ENCODE assay signal across 21 mouse cellular contexts in the genomic region with DNA sequence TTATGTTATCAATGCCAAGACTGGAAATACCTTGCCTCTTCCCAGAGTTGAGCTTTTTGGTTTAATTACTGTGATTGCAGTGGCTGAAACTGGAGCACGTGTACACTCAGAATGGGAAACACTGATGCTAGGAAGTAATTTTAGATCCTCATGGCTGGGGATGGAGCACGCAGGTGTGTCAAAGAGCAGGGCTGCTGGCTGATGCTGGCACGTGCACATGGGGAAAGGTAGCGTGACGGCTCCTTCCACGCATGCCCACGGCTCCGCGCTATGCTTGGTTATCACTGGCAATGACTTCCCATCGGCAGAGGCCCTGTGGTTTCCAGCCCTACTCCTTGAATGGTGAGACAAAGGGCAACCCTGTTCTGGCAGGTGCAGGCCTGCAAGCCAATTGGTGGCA. TPM values are rescaled to one million over a fixed set of nuclear protein-coding genes. Genes with fewer than 3 reads are reported as not detected.
DNase-seq lines count a peak whose midpoint lies in the region; ATAC-seq and TF ChIP-seq lines count a peak whose summit lies in the region.
"Had no signal": no experiment of that assay in that cellular context is flagged by ENCODE, and none has a peak within 500 bp of the region (broad histone marks: within the 10 kb centered on the region; RNA-seq: fewer than 3 reads in every experiment).

No protein-coding gene starts in this region.

- WGBS in forebrain, embryonic 14.5 days: 83% methylated on average over 10 of the region's 10 CpGs
- WGBS in forebrain, embryonic 12.5 days: 84% methylated on average over 10 of the region's 10 CpGs
- 65% methylated on average over 10 of the region's 10 CpGs for WGBS in forebrain, postnatal 0 days

- no peak overlapping the region for H3K4me2 ChIP-seq in forebrain, embryonic 14.5 days (ENCODE audit: low read length)
- H3K4me2 ChIP-seq in forebrain, embryonic 12.5 days: no peak overlapping the region
- H3K4me2 ChIP-seq in forebrain, postnatal 0 days (ENCODE audit: low read depth): no peak overlapping the region
- H3K4me2 ChIP-seq: limb, embryonic 15.5 days; liver, embryonic 13.5 days had no signal

- ATAC-seq in forebrain, embryonic 14.5 days: 0 out of 2 replicates have a peak, but pooled peaks have one; percentile 11
- no peak for ATAC-seq in forebrain, embryonic 12.5 days (ENCODE audit: low FRiP score)
- ATAC-seq in megakaryocyte, adult 5-6 weeks (ENCODE audit: poor library complexity, severe bottlenecking): no peak
- ATAC-seq in forebrain, postnatal 0 days: peak; percentile 32; the same call in 1 of the 2 replicates
- ATAC-seq: intestine, postnatal 0 days; lung, postnatal 0 days had no signal

- no peak overlapping the region; the same call in 1 of the 2 replicates for H3K27ac ChIP-seq in forebrain, embryonic 14.5 days (ENCODE audit: low read depth, low read length)
- H3K27ac ChIP-seq in forebrain, embryonic 12.5 days: no peak overlapping the region
- H3K27ac ChIP-seq in forebrain, postnatal 0 days (ENCODE audit: low read depth, low read length): peak overlapping the region; percentile 29; the same call in 1 of the 2 replicates
- H3K27ac ChIP-seq: left cerebral cortex, adult 2 months; limb, embryonic 10.5 days; limb, embryonic 15.5 days; liver, embryonic 13.5 days had no signal

- no peaks in the 10 kb centered on the region for H3K27me3 ChIP-seq in forebrain, embryonic 14.5 days (replicated peaks; ENCODE audit: control insufficient read depth, insufficient read depth, low read length)
- no peaks in the 10 kb centered on the region for H3K27me3 ChIP-seq in forebrain, embryonic 12.5 days
- H3K27me3 ChIP-seq in megakaryocyte, embryonic 14.5 days (replicated peaks): no peaks in the 10 kb centered on the region
- no peaks in the 10 kb centered on the region for H3K27me3 ChIP-seq in forebrain, postnatal 0 days (ENCODE audit: insufficient read depth, low read length)
- H3K27me3 ChIP-seq: limb, embryonic 15.5 days; liver, embryonic 13.5 days had no signal

- no peak overlapping the region for H3K4me3 ChIP-seq in forebrain, embryonic 14.5 days (ENCODE audit: low read depth, low read length)
- H3K4me3 ChIP-seq in forebrain, embryonic 12.5 days (replicated peaks): no peak overlapping the region
- peak overlapping the region; percentile 46 for H3K4me3 ChIP-seq in megakaryocyte, embryonic 14.5 days (replicated peaks)
- H3K4me3 ChIP-seq in forebrain, postnatal 0 days (ENCODE audit: low read depth, low read length): no peak overlapping the region
- H3K4me3 ChIP-seq: left cerebral cortex, adult 2 months; limb, embryonic 10.5 days; limb, embryonic 15.5 days; liver, embryonic 13.5 days had no signal

- H3K4me1 ChIP-seq in forebrain, embryonic 14.5 days (ENCODE audit: control insufficient read depth, insufficient read depth, low read length): peaks cover 10% of the 10 kb centered on the region; the same call in 1 of the 2 replicates
- peaks cover 14% of the 10 kb centered on the region; the same call in 1 of the 2 replicates for H3K4me1 ChIP-seq in forebrain, embryonic 12.5 days
- H3K4me1 ChIP-seq in megakaryocyte, embryonic 14.5 days: peaks cover 94% of the 10 kb centered on the region
- peaks cover 8% of the 10 kb centered on the region for H3K4me1 ChIP-seq in forebrain, postnatal 0 days (ENCODE audit: insufficient read depth)

- H3K36me3 ChIP-seq in forebrain, embryonic 14.5 days (ENCODE audit: control insufficient read depth, insufficient read depth, low read length): no peaks in the 10 kb centered on the region
- no peaks in the 10 kb centered on the region for H3K36me3 ChIP-seq in forebrain, embryonic 12.5 days (replicated peaks)
- peaks cover 3% of the 10 kb centered on the region for H3K36me3 ChIP-seq in megakaryocyte, embryonic 14.5 days (replicated peaks; ENCODE audit: low read length)
- no peaks in the 10 kb centered on the region for H3K36me3 ChIP-seq in forebrain, postnatal 0 days (ENCODE audit: insufficient read depth)
- H3K36me3 ChIP-seq: limb, embryonic 10.5 days; limb, embryonic 15.5 days; liver, embryonic 13.5 days had no signal

- DNase-seq in forebrain, embryonic 14.5 days (ENCODE audit: low spot score): no peak
- peak; percentile 56 for DNase-seq in brain, adult 2 months (ENCODE audit: low read depth, low spot score)
- no peak for DNase-seq in forebrain, postnatal 0 days
- DNase-seq in gastrocnemius, postnatal 25 days: no peak
- DNase-seq: adrenal gland, postnatal 14 days; cerebellum, adult 18-20 months; heart, postnatal 14 days; kidney, adult 9 months; kidney, postnatal 10 days; liver, embryonic 13.5 days; lung, adult 18-20 months; lung, postnatal 4 days; midbrain, embryonic 14.5 days had no signal

- no peaks in the 10 kb centered on the region for H3K9me3 ChIP-seq in forebrain, embryonic 14.5 days (replicated peaks; ENCODE audit: control insufficient read depth, low read length)
- no peaks in the 10 kb centered on the region for H3K9me3 ChIP-seq in forebrain, embryonic 12.5 days
- H3K9me3 ChIP-seq in megakaryocyte, embryonic 14.5 days: no peaks in the 10 kb centered on the region
- H3K9me3 ChIP-seq in forebrain, postnatal 0 days (ENCODE audit: low read length): no peaks in the 10 kb centered on the region
- H3K9me3 ChIP-seq: limb, embryonic 10.5 days; limb, embryonic 15.5 days; liver, embryonic 13.5 days had no signal

- TF ChIP-seq CTCF in forebrain, postnatal 0 days (IDR thresholded peaks at IDR 0.05; ENCODE audit: low read depth): no peak

- H3K9ac ChIP-seq in forebrain, embryonic 14.5 days (ENCODE audit: low read length): no peak overlapping the region
- no peak overlapping the region for H3K9ac ChIP-seq in forebrain, embryonic 12.5 days
- H3K9ac ChIP-seq in forebrain, postnatal 0 days: no peak overlapping the region
- H3K9ac ChIP-seq: limb, embryonic 15.5 days; liver, embryonic 13.5 days had no signal

RNA-seq across cellular contexts. Expression of gene Pwwp2b, which starts 27.9 kb away (rescaled TPM):
- 4.2 and 5.3 TPM in 2 replicates for polyA plus RNA-seq in forebrain, embryonic 14.5 days (2014; fragmentation: Nextera tagmentation; extraction: Ambion mirVana)
- 4.0 and 4.8 TPM in 2 replicates for polyA plus RNA-seq in forebrain, embryonic 12.5 days (2016; fragmentation: Nextera tagmentation; extraction: Ambion mirVana)
- 11.6 and 15.8 TPM in 2 replicates for polyA plus RNA-seq in megakaryocyte, embryonic 14.5 days (2012; ENCODE audit: insufficient read depth, low replicate concordance)
- total RNA-seq in megakaryocyte, adult 5-6 weeks (2015): 3.0 and 3.3 TPM in 2 replicates
- 1.8 and 2.6 TPM in 2 replicates for total RNA-seq in megakaryocyte, adult 5-6 weeks (2017)
- 4.3 and 5.4 TPM in 2 replicates for total RNA-seq in forebrain, postnatal 0 days (2014; rRNA removed)
- polyA plus RNA-seq in forebrain, postnatal 0 days (2015; fragmentation: Nextera tagmentation; extraction: Ambion mirVana): 5.6 and 6.3 TPM in 2 replicates
- 1 to 10 TPM; 2.8 to 3.7 TPM for total RNA-seq in gastrocnemius, postnatal 25 days (2021)

Comparison
In these comparisons a context has a peak if more than half of its experiments do, and no peak if none do; other contexts are left out.
1. ATAC-seq: peak in forebrain, embryonic 14.5 days (single experiment) and forebrain, postnatal 0 days (single experiment); none in forebrain, embryonic 12.5 days (single experiment) and megakaryocyte, adult 5-6 weeks (single experiment).